In genomic region chr11:61706232-61706631, GRCm38 (mm10) we compare ENCODE assay signal across 15 mouse cellular contexts.
"Had no signal": no experiment of that assay in that cellular context is flagged by ENCODE, and none has a peak within 500 bp of the region (broad histone marks: within the 10 kb centered on the region; RNA-seq: fewer than 3 reads in every experiment).

No protein-coding gene starts in this region.

- DNase-seq: heart, postnatal 10 days; heart, postnatal 14 days; heart, postnatal 36 days; heart, postnatal 4 days; kidney, adult 11 months; kidney, adult 18-20 months; kidney, adult 8-10 months; kidney, adult 9 months; kidney, postnatal 10 days; kidney, postnatal 14 days; kidney, postnatal 25 days; kidney, postnatal 36 days; kidney, postnatal 4 days; layer of hippocampus, adult 9-11 months; layer of hippocampus, postnatal 36 days had no signal
